Mouse (Mus musculus) urinary bladder, adult 2 months (tissue): ENCODE measurements at regions not wholly inside any gene's neighbourhood (a gene's known extent, or its start where the extent isn't known, plus 50 kb on each side); places are given as distances from the start of the nearest gene placed in this dataset.
A peak's percentile ranks its signal among the peaks of the same experiment; 100 is the strongest.
"Not testable (repeated sequence)": the region's sequence is repeated elsewhere in the genome, so short reads cannot be mapped to it uniquely, and the experiment has no call there.

Source experiments
- DNase-seq: peaks from one replicate; pipeline ENCODE4 v3.0.0; 2022; ENCODE audit warnings: low spot score

DNA sequence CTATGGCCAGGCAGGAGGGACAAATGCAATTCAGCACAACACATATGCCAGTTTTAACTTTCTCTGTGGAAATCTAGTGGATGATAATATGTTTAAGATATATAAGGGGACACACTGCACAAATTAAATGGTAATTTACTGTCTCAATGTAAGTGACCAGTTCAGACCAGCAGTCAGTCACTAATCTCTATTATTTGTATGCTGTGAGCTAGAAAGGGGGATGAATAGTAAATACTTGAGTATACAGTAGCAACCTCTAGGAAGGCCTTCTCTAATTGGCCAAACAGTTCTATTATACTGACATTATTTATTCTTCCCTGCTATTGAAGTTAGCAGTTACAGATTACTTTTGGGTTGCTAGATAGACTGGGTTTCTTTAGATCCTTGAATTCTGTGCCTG is 391.2 kb downstream of the Fign start:
- no peak for DNase-seq

DNA sequence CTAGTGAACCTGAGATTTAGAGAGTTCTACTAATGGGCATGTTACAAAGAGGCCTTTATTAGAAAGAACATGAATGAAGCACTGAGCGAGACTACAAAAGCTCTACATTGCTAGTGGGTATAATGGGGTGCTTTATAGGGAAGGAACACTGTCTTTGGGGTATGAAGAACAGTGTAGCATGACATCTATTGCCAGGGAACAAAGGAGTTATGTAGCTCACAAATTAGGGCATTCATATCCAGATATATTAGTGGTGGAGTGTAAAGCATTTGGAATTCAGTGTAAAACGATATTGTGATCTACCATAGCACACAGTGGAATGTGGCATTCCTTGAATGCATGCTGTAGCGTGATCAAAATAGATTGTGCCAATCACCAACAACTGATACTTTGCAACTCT is 391.7 kb downstream of the Fign start:
- no peak for DNase-seq

DNA sequence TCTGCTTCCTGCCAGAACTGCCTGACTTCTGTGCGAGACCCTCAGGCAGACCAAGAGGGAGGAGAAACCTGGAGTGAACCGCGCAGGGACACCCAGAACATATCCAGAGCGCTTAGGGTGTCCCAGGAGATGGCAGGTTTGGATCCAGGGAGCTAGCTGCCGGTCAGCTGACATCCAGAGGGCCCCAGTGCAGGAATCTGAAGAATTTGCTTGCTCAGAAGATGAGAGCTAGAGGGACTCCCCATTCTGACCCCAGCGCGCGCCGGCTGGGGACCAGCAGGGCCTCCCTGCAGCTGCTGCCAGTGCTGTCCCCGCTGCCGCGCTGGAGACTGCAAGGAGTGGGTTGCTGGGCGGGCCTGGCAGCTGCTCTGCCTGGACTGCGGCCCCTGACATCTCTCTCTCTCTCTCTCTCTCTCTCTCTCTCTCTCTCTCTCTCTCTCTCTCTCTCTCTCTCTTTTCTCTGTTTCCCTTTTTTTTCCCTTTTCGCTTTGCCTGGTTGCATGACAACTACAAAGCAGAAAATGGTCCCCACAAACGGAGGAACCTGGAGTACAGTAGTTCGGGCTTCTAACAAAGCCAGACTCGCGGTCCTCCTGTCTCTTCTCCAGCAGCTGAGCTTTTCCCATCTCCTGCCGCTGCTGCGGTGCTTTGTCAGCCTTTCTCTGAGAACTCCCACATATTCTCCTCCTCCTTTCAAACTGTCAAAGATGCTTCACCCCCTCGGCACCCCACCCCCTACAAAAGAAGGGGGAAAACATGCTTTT is 395.3 kb downstream of the Fign start:
- peak; percentile 26 for DNase-seq

DNA sequence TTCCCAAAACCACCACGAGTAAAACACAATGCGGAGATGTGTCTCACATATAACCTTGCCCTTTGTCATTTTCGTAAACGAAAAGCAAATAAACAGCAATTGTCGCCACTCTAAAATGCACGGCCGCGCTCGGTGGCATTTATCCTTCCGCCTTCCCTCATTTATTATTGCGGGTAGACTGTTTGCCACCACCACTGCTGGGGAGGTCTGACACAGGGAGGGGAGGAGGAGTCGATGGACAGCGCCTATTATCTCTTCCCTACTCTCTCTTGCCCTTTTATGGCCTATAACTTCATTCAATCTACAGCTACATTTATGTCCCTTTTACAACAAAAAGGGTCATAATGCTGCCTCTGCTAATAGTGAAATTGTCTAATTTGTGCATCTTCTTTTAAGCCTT is 396.0 kb downstream of the Fign start:
- no peak for DNase-seq

DNA sequence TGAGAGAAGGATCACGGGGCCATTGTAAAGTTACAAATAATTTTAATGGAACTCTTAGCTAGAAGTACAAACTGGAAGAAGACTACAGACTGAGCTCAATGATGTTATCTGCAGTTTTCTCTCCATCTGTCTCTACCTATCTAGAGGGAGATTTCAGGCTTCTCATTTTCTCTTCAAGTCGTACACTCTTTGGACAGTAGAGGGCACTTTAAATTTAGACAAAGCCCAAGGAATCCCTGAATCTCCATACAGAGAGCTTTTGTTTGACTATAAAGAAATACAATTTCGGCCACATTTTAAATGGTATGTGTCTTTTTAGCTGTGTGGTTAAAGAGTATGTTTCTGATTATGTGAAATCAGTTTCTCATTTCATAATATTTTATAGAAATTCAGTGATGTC is 397.6 kb downstream of the Fign start:
- DNase-seq: no peak

DNA sequence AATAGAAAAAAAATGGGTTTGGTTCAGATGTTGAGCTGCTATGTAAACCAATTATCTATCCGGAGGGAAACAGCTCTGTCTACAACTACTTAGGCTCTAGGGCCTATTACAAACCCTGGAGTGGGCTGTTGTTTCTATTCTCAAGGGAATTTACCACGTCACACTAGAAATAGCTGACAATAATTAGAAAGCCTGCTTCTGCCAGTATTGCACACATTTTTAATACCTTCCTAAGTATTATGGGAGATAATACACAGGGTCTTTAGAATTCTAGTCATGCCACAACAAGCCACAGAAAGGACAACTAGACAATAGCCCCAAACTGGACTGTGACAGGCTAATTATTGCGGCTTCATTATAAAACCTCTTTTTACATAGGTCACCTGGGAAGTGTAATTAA is 428.1 kb downstream of the Fign start:
- DNase-seq: no peak

DNA sequence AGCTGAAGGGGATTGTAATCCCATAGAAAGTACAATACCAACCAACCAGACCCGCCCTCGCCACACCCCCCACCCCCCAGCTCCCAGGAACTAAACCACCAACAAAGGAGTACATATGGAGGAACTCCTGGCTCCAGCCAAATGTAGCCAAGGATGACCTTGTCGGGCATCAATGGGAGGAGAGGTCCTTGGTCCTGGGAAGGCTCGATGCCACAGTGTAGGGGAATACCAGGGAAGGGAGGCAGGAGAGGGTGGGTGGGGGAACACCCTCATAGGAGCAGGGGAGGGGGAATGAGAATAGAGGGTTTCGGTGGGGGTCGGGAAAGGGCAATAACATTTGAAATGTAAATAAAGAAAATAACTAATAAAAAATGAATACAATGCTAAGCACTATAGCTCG is 429.1 kb downstream of the Fign start:
- no peak for DNase-seq

DNA sequence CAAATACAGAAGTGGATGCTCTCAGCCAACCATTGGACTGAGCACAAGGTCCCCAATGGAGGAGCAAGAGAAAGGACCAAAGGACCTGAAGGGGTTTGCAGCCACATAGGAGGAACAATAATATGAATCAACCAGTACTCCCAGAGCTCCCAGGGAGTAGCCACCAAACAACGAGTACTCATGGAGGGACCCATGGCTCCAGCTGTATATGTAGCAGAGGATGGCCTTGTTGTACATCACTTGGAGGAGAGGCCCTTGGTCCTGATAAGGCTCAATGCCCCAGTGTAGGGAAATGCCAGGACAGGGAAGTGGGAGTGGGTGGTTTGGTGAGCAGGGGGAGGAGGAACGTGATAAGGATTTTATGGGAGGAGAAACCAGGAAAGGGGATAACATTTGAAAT is 437.9 kb downstream of the Fign start:
- not testable (repeated sequence) for DNase-seq
